ENCODE assay signal across 26 mouse cellular contexts in the genomic region with DNA sequence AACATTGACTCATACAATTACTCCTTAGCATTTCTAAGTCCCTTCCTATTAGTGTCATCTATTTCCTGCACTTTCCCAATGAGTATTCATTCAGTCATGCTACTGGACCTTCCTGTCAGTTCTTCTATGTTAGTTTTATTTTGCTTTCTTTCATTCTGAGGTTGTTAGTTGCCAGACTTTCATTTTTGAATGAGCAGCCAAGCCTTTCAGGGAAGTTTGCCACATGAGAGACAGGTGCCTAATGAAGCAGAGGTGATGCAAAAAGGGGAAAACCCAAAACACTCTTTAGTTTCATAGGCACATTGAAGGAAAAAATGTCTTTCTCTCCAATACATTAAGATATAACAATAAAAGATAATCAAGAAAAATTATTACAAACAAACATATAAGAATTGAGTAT. TPM values are rescaled to one million over a fixed set of nuclear protein-coding genes. Genes with fewer than 3 reads are reported as not detected.
"Had no signal": no experiment of that assay in that cellular context is flagged by ENCODE, and none has a peak within 500 bp of the region (broad histone marks: within the 10 kb centered on the region; RNA-seq: fewer than 3 reads in every experiment).

No protein-coding gene starts in this region.

- H3K4me2 ChIP-seq: neural tube, embryonic 12.5 days; neural tube, embryonic 13.5 days; neural tube, embryonic 15.5 days; stomach, embryonic 15.5 days had no signal

- H3K9me3 ChIP-seq: neural tube, embryonic 12.5 days; neural tube, embryonic 13.5 days; neural tube, embryonic 15.5 days; stomach, embryonic 15.5 days had no signal

- DNase-seq: retina, postnatal 1 day; right cerebral cortex, adult 18-20 months; right cerebral cortex, postnatal 14 days; right cerebral cortex, postnatal 25 days; right cerebral cortex, postnatal 4 days; spleen, adult 18-20 months; thymus, adult 18-20 months; thymus, adult 2 months; thymus, postnatal 14 days; thymus, postnatal 25 days; thymus, postnatal 36 days; thymus, postnatal 4 days had no signal

- H3K36me3 ChIP-seq: neural tube, embryonic 12.5 days; neural tube, embryonic 13.5 days; neural tube, embryonic 15.5 days; stomach, embryonic 15.5 days had no signal

- H3K27me3 ChIP-seq: neural tube, embryonic 12.5 days; neural tube, embryonic 13.5 days; neural tube, embryonic 15.5 days; stomach, embryonic 15.5 days had no signal

- H3K4me3 ChIP-seq: neural tube, embryonic 12.5 days; neural tube, embryonic 13.5 days; neural tube, embryonic 15.5 days; stomach, embryonic 15.5 days had no signal

- H3K27ac ChIP-seq: neural tube, embryonic 12.5 days; neural tube, embryonic 13.5 days; neural tube, embryonic 15.5 days; stomach, embryonic 15.5 days; stomach, postnatal 0 days had no signal

- H3K9ac ChIP-seq: neural tube, embryonic 12.5 days; neural tube, embryonic 13.5 days; neural tube, embryonic 15.5 days; stomach, embryonic 15.5 days had no signal

- H3K4me1 ChIP-seq: neural tube, embryonic 12.5 days; neural tube, embryonic 13.5 days; neural tube, embryonic 15.5 days; stomach, embryonic 15.5 days had no signal

RNA-seq across cellular contexts. Expression of a gene that starts 18.5 kb away (rescaled TPM):
- total RNA-seq: neutrophil, adult 5-6 weeks had no signal

RNA-seq across cellular contexts. Expression of a gene that starts 36.0 kb away (rescaled TPM):
- total RNA-seq: neutrophil, adult 5-6 weeks had no signal
- polyA plus RNA-seq: neural tube, embryonic 12.5 days; neural tube, embryonic 13.5 days; neural tube, embryonic 14.5 days; small intestine, adult 2 months; stomach, embryonic 14.5 days; testis, adult 2 months; thymus, adult 2 months; thymus, postnatal 0 days; urinary bladder, adult 2 months had no signal

RNA-seq across cellular contexts. Expression of a gene that starts 49.0 kb away (rescaled TPM):
- total RNA-seq: neutrophil, adult 5-6 weeks had no signal
- polyA plus RNA-seq: neural tube, embryonic 12.5 days; neural tube, embryonic 13.5 days; neural tube, embryonic 14.5 days; neural tube, embryonic 15.5 days; small intestine, adult 2 months; spleen, adult 2 months; stomach, embryonic 14.5 days; stomach, embryonic 15.5 days; stomach, embryonic 16.5 days; stomach, postnatal 0 days; thymus, adult 2 months; thymus, postnatal 0 days; urinary bladder, adult 2 months had no signal
